Mouse (Mus musculus) stomach, postnatal 0 days (tissue): ENCODE data around the gene Eif5a.

Experiments
- CTCF ChIP-seq: IDR thresholded peaks from 2 replicates; pipeline ENCODE4 v1.5.1; 2016; ENCODE audit warnings: antibody characterized with exemption, low read depth, mild to moderate bottlenecking, moderate library complexity
- EP300 ChIP-seq: optimal IDR thresholded peaks from 2 replicates; pipeline ENCODE3; 2016; ENCODE audit warnings: antibody characterized with exemption

- TF ChIP-seq CTCF (no peak), EP300 (no peak)
Observed at GRCm38 (mm10) chr11:69877878-69878277, 43.9 kb downstream of the Eif5a start, which contains the start of gene Tmem95.
